Mouse (Mus musculus) embryonic facial prominence, embryonic 12.5 days (tissue): ENCODE results near the gene Pigg. TPM values are rescaled to one million over a fixed set of nuclear protein-coding genes. Genes with fewer than 3 reads are reported as not detected.
"Not testable (repeated sequence)": the region's sequence is repeated elsewhere in the genome, so short reads cannot be mapped to it uniquely, and the experiment has no call there.

Experiments used
- ATAC-seq: fragments of 200-750 bp; cut with Nextera tagmentation; 2 replicates; pipeline ENCODE4 v1.8.0; 2017; ENCODE audit not compliant: insufficient number of reproducible peaks, insufficient read depth, low FRiP score, low TSS enrichment
- H3K27ac ChIP-seq: fragments of 300-500 bp; sonication (generic); 2 replicates; pipeline ENCODE4 v1.5.1; 2016; ENCODE audit warnings: mild to moderate bottlenecking
- H3K27me3 ChIP-seq: fragments of 300-500 bp; sonication (generic); 2 replicates; pipeline ENCODE4 v1.6.1; 2016; ENCODE audit warnings: mild to moderate bottlenecking, moderate library complexity
- H3K36me3 ChIP-seq: fragments of 300-500 bp; sonication (generic); 2 replicates; pipeline ENCODE4 v1.6.1; 2016; ENCODE audit warnings: mild to moderate bottlenecking
- H3K4me1 ChIP-seq: fragments of 300-500 bp; sonication (generic); 2 replicates; pipeline ENCODE4 v1.6.1; 2016
- H3K4me2 ChIP-seq: fragments of 300-500 bp; sonication (generic); replicated peaks from 2 replicates; pipeline ENCODE4 v1.6.1; 2016; ENCODE audit warnings: mild to moderate bottlenecking, moderate library complexity
- H3K4me3 ChIP-seq: fragments of 300-500 bp; sonication (generic); 2 replicates; pipeline ENCODE4 v1.5.1; 2016; ENCODE audit warnings: mild to moderate bottlenecking
- H3K9ac ChIP-seq: fragments of 300-500 bp; sonication (generic); 2 replicates; pipeline ENCODE4 v1.6.1; 2016; ENCODE audit warnings: mild to moderate bottlenecking, moderate library complexity
- H3K9me3 ChIP-seq: fragments of 300-500 bp; sonication (generic); 2 replicates; pipeline ENCODE4 v1.6.1; 2016; ENCODE audit warnings: mild to moderate bottlenecking, moderate library complexity
- WGBS: fragments of 180-500 bp; shearing (Covaris S2); methylation state at CpG from one replicate; pipeline ENCODE4 v1.1.7; 2016; 5-methylcytosine and 5-hydroxymethylcytosine counted together
- polyA plus RNA-seq: library from polyadenylated mRNA; unstranded; fragments of >200 nt; fragmentation: Nextera tagmentation; extraction: Ambion mirVana; gene quantifications from 2 replicates; pipeline ENCODE4 v1.2.1, GENCODE M21; 2016

Gene Pigg
- 6.2 and 6.9 TPM in 2 replicates for polyA plus RNA-seq

GRCm38 (mm10) chr5:108312224-108313064 is at the start of gene Pigg:
TSS of gene Pigg (plus strand) at chr5:108312609.
- peak; percentile 97 for ATAC-seq
- under 1% methylated on average over 57 of the region's 57 CpGs for WGBS
- H3K36me3 ChIP-seq, result no peaks in the 10 kb centered on the region
- H3K4me3 ChIP-seq, result peak within 1 kb of the TSS; percentile 76
- no peaks in the 10 kb centered on the region for H3K9me3 ChIP-seq
- H3K27ac ChIP-seq, result peak within 1 kb of the TSS; percentile 58
- H3K4me2 ChIP-seq, result peak within 1 kb of the TSS; percentile 64
- H3K27me3 ChIP-seq, result no peaks in the 10 kb centered on the region
- H3K4me1 ChIP-seq, result peaks cover 5% of the 10 kb centered on the region
- H3K9ac ChIP-seq, result peak within 1 kb of the TSS; percentile 82

- no peak overlapping the region; the same call in 1 of the 2 replicates for H3K9ac ChIP-seq
- WGBS, result 34% methylated on average over 4 of the region's 4 CpGs
- 0 out of 2 replicates have a peak, but pooled peaks cover under 1% of the 10 kb centered on the region for H3K4me1 ChIP-seq
- H3K4me3 ChIP-seq, result no peak overlapping the region
- H3K36me3 ChIP-seq, result no peaks in the 10 kb centered on the region
- H3K9me3 ChIP-seq, result no peaks in the 10 kb centered on the region
- H3K27ac ChIP-seq, result no peak overlapping the region
- peak; percentile 60; the same call in 1 of the 2 replicates for ATAC-seq
- no peak overlapping the region for H3K4me2 ChIP-seq
- no peaks in the 10 kb centered on the region for H3K27me3 ChIP-seq
These were observed 49.7 kb upstream of the Pigg start for GRCm38 (mm10) chr5:108262722-108263121.

GRCm38 (mm10) chr5:108263785-108264184 is 48.6 kb upstream of the Pigg start:
- not testable (repeated sequence) for H3K4me1 ChIP-seq, H3K4me3 ChIP-seq, ATAC-seq, H3K27me3 ChIP-seq, H3K27ac ChIP-seq, H3K36me3 ChIP-seq, H3K9ac ChIP-seq, H3K4me2 ChIP-seq, H3K9me3 ChIP-seq
- 78% methylated on average over 1 of the region's 1 CpGs for WGBS

GRCm38 (mm10) chr5:108266990-108267389 is 45.4 kb upstream of the Pigg start:
- Histone ChIP-seq H3K4me2 (no peak overlapping the region), H3K9me3 (no peaks in the 10 kb centered on the region), H3K9ac (no peak overlapping the region), H3K4me3 (no peak overlapping the region), H3K27ac (no peak overlapping the region), H3K36me3 (no peaks in the 10 kb centered on the region), H3K4me1 (peaks cover 14% of the 10 kb centered on the region; the same call in 1 of the 2 replicates), H3K27me3 (no peaks in the 10 kb centered on the region)
- no peak for ATAC-seq

- peak within 1 kb of the TSS; percentile 87 for H3K4me2 ChIP-seq
- H3K36me3 ChIP-seq, result peaks cover 8% of the 10 kb centered on the region; the same call in 1 of the 2 replicates
- WGBS, result 4% methylated on average over 49 of the region's 55 CpGs
- ATAC-seq, result peak; percentile 95
- no peaks in the 10 kb centered on the region for H3K27me3 ChIP-seq
- H3K9me3 ChIP-seq, result no peaks in the 10 kb centered on the region
- H3K4me1 ChIP-seq, result peaks cover 14% of the 10 kb centered on the region; the same call in 1 of the 2 replicates
- peak within 1 kb of the TSS; percentile 94 for H3K27ac ChIP-seq
- H3K4me3 ChIP-seq, result peak within 1 kb of the TSS; percentile 72
- H3K9ac ChIP-seq, result peak within 1 kb of the TSS; percentile 97
These were observed 44.0 kb upstream of the Pigg start, which contains the start of gene Dr1 for GRCm38 (mm10) chr5:108268127-108269062. TSS of gene Dr1 (plus strand) at chr5:108268897.

GRCm38 (mm10) chr5:108269063-108269810 is 43.2 kb upstream of the Pigg start:
- under 1% methylated on average over 44 of the region's 44 CpGs for WGBS
- peak; percentile 77 for ATAC-seq
- Histone ChIP-seq H3K9me3 (no peaks in the 10 kb centered on the region), H3K4me1 (peaks cover 14% of the 10 kb centered on the region; the same call in 1 of the 2 replicates), H3K36me3 (peaks cover 8% of the 10 kb centered on the region; the same call in 1 of the 2 replicates), H3K4me3 (peak overlapping the region; percentile 72), H3K27me3 (no peaks in the 10 kb centered on the region), H3K9ac (peak overlapping the region; percentile 97), H3K4me2 (peak overlapping the region; percentile 87), H3K27ac (peak overlapping the region; percentile 94)

- no peak overlapping the region for H3K27ac ChIP-seq
- H3K4me1 ChIP-seq, result peaks cover 14% of the 10 kb centered on the region; the same call in 1 of the 2 replicates
- H3K27me3 ChIP-seq, result no peaks in the 10 kb centered on the region
- ATAC-seq, result no peak
- peaks cover 8% of the 10 kb centered on the region; the same call in 1 of the 2 replicates for H3K36me3 ChIP-seq
- no peaks in the 10 kb centered on the region for H3K9me3 ChIP-seq
- 11% methylated on average over 7 of the region's 7 CpGs for WGBS
- peak overlapping the region; percentile 87 for H3K4me2 ChIP-seq
- peak overlapping the region; percentile 97 for H3K9ac ChIP-seq
- peak overlapping the region; percentile 72 for H3K4me3 ChIP-seq
These were observed 42.6 kb upstream of the Pigg start for GRCm38 (mm10) chr5:108269811-108270151.

- H3K27ac ChIP-seq, result no peak overlapping the region
- no peak for ATAC-seq
- H3K9me3 ChIP-seq, result no peaks in the 10 kb centered on the region
- WGBS, result 48% methylated on average over 9 of the region's 9 CpGs
- H3K36me3 ChIP-seq, result peaks cover 8% of the 10 kb centered on the region; the same call in 1 of the 2 replicates
- peaks cover 14% of the 10 kb centered on the region; the same call in 1 of the 2 replicates for H3K4me1 ChIP-seq
- peak overlapping the region; percentile 97 for H3K9ac ChIP-seq
- H3K4me2 ChIP-seq, result peak overlapping the region; percentile 87
- no peaks in the 10 kb centered on the region for H3K27me3 ChIP-seq
- peak overlapping the region; percentile 72 for H3K4me3 ChIP-seq
These were observed 42.0 kb upstream of the Pigg start for GRCm38 (mm10) chr5:108270415-108270814.

GRCm38 (mm10) chr5:108271345-108271744 is 41.1 kb upstream of the Pigg start:
- peaks cover 11% of the 10 kb centered on the region for H3K36me3 ChIP-seq
- H3K4me2 ChIP-seq, result peak overlapping the region; percentile 37
- not testable (repeated sequence) for H3K27ac ChIP-seq, H3K27me3 ChIP-seq, H3K9me3 ChIP-seq, ATAC-seq, H3K4me3 ChIP-seq, H3K9ac ChIP-seq
- 91% methylated on average over 6 of the region's 6 CpGs for WGBS
- peaks cover 14% of the 10 kb centered on the region; the same call in 1 of the 2 replicates for H3K4me1 ChIP-seq

GRCm38 (mm10) chr5:108286957-108287356 is 25.5 kb upstream of the Pigg start:
- Histone ChIP-seq H3K27ac (no peak overlapping the region), H3K36me3 (no peaks in the 10 kb centered on the region), H3K9ac (no peak overlapping the region), H3K4me2 (no peak overlapping the region), H3K4me3 (no peak overlapping the region), H3K27me3 (no peaks in the 10 kb centered on the region), H3K4me1 (no peaks in the 10 kb centered on the region), H3K9me3 (peaks cover 6% of the 10 kb centered on the region; the same call in 1 of the 2 replicates)
- 85% methylated on average over 2 of the region's 2 CpGs for WGBS
- ATAC-seq, result no peak

- Histone ChIP-seq H3K27me3 (no peaks in the 10 kb centered on the region), H3K9ac (no peak overlapping the region), H3K9me3 (no peaks in the 10 kb centered on the region), H3K4me3 (no peak overlapping the region), H3K27ac (no peak overlapping the region), H3K4me1 (no peaks in the 10 kb centered on the region), H3K4me2 (no peak overlapping the region), H3K36me3 (no peaks in the 10 kb centered on the region)
- ATAC-seq, result no peak
- WGBS, result 69% methylated on average over 3 of the region's 3 CpGs
These were observed 10.8 kb upstream of the Pigg start for GRCm38 (mm10) chr5:108301567-108301966.
